Mouse (Mus musculus) testis, adult 2 months (tissue): ENCODE measurements around the gene Pex11g. TPM values are rescaled to one million over a fixed set of nuclear protein-coding genes. Genes with fewer than 3 reads are reported as not detected.

Experiments
- H3K27ac ChIP-seq: fragments of 200-500 bp; 2 replicates; pipeline ENCODE4 v1.5.1; 2012; ENCODE audit warnings: low read depth, low read length; ENCODE audit not compliant: control insufficient read depth, insufficient read depth
- H3K27me3 ChIP-seq: fragments of 200-500 bp; 2 replicates; pipeline ENCODE4 v1.6.1; 2012; ENCODE audit warnings: mild to moderate bottlenecking, low read length, moderate library complexity; ENCODE audit not compliant: control insufficient read depth, insufficient read depth
- H3K36me3 ChIP-seq: fragments of 200-500 bp; 2 replicates; pipeline ENCODE4 v1.6.1; 2012; ENCODE audit warnings: mild to moderate bottlenecking, low read length; ENCODE audit not compliant: control insufficient read depth, insufficient read depth
- H3K4me1 ChIP-seq: fragments of 200-500 bp; 2 replicates; pipeline ENCODE4 v1.6.1; 2012; ENCODE audit warnings: low read length; ENCODE audit not compliant: control insufficient read depth, insufficient read depth
- H3K4me3 ChIP-seq: fragments of 200-500 bp; 2 replicates; pipeline ENCODE4 v1.5.1; 2012; ENCODE audit warnings: low read depth, mild to moderate bottlenecking, low read length, moderate library complexity, mixed read lengths; ENCODE audit not compliant: control insufficient read depth
- CTCF ChIP-seq: fragments of 200-500 bp; IDR thresholded peaks from 2 replicates; pipeline ENCODE4 v1.5.1; 2012; ENCODE audit warnings: low read depth, mild to moderate bottlenecking, inconsistent platforms, low read length, moderate library complexity; ENCODE audit not compliant: control insufficient read depth, insufficient read depth, insufficient replicate concordance
- POLR2A ChIP-seq: fragments of 200-500 bp; IDR thresholded peaks from 2 replicates; pipeline ENCODE4 v1.6.1; 2012; ENCODE audit warnings: low read depth, mild to moderate bottlenecking, inconsistent platforms, low read length, moderate library complexity; ENCODE audit not compliant: control insufficient read depth
- polyA plus RNA-seq: library from polyadenylated mRNA; depleted of rRNA; stranded (reverse); fragments of >200 nt; gene quantifications from 2 replicates; pipeline ENCODE4 v1.2.3, GENCODE M21; 2012

Pex11g gene
- polyA plus RNA-seq, 1 experiment, result 47.9 TPM

DNA sequence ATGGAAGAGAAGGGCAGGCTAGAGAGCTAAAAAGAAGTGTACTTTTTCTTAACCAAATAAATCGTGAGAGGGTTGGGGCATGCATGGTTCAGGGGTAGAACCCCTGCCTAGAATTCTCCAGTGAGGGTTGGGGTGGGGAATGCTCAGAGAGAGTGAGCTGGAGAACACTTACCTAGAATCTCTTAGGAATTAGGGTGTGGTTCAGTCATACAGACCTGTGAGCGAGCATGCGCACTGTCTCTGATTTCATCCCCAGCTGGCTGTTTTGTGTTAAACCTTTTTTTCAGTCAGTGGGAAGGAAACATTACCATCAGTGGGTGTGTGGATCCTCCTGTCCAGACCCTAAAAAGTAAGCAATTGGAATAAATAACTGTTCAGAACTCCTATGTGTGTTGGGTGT is 41.3 kb downstream of the Pex11g start:
- H3K27me3 ChIP-seq, result no peaks in the 10 kb centered on the region
- H3K36me3 ChIP-seq, result no peaks in the 10 kb centered on the region
- TF ChIP-seq CTCF, result no peak
- no peak for TF ChIP-seq POLR2A
- H3K4me3 ChIP-seq, result no peak overlapping the region
- no peak overlapping the region for H3K27ac ChIP-seq
- no peaks in the 10 kb centered on the region for H3K4me1 ChIP-seq

DNA sequence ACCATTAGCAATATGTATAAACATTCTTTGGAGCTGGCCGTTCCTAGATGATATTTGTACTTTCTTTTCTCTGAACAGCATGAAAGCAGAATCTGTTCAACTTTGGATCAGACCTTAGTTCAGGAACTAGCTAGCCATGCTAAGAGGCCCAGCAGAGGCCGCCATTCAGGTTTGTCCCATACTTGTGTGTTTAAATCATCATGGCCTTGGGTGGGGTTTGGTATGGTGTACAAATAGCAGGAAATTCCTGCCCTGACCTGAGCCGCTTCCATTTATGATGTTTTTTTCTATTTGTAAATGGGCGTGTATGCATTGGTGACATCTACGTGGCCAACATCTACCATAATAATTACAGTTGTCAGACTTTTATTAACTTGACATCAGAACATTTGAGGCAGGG is 42.3 kb downstream of the Pex11g start:
- no peak for TF ChIP-seq POLR2A
- no peak for TF ChIP-seq CTCF
- Histone ChIP-seq H3K27me3 (no peaks in the 10 kb centered on the region), H3K4me1 (no peaks in the 10 kb centered on the region), H3K36me3 (no peaks in the 10 kb centered on the region), H3K27ac (no peak overlapping the region), H3K4me3 (no peak overlapping the region)

DNA sequence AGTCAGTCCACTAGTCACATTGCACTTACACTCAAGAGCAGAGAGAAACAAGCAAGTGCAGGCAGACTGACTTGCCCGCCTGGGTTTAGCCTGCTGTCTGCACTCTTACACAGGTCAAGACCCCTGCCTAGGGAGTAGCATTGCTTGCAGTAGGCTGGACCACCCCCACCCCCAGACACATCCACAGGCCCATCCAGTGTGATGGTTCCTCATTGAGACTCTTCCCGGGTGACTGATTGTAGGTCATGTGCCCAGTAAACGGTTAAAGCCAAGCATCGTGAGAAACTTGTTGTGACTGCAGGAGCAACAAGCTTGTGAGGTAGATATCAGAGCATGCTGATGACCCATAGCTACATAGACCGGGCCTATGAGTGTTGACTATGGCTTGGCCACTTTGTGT is 46.0 kb downstream of the Pex11g start:
- no peaks in the 10 kb centered on the region for H3K27me3 ChIP-seq
- no peak overlapping the region for H3K4me3 ChIP-seq
- H3K4me1 ChIP-seq, result no peaks in the 10 kb centered on the region
- no peaks in the 10 kb centered on the region for H3K36me3 ChIP-seq
- TF ChIP-seq POLR2A, result no peak
- TF ChIP-seq CTCF, result no peak
- no peak overlapping the region for H3K27ac ChIP-seq

DNA sequence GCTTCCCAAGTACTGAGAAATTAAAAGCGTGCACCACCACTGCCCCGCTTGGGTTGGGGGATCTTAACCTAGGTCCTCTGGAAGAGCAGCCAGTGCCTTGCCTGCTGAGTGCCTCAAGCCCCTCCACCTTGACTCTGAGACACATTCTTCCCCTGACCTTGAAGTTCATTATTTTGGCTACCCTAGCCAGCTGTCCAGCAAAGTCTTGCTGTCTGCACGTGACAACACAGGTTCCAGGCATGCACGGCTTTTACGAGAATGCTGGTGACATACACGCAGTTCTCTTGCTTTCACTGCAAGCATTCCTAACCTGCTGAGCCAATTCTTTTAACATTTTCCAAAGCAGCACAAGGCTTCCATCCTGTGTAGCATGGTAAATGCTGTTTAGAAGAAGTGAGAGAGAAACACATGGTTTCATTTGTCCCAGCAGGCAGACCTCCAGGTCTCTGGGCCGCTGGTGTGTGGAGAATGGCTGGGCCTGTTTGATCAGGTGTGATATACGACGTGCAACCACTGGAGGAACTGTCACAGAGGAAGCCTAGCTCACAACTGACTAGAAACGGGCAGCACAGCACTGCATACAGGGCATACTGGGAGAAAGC is 47.3 kb downstream of the Pex11g start:
- Histone ChIP-seq H3K4me1 (no peaks in the 10 kb centered on the region), H3K27ac (no peak overlapping the region; the same call in 1 of the 2 replicates), H3K27me3 (no peaks in the 10 kb centered on the region), H3K36me3 (no peaks in the 10 kb centered on the region), H3K4me3 (no peak overlapping the region)
- TF ChIP-seq POLR2A (no peak), CTCF (no peak)

DNA sequence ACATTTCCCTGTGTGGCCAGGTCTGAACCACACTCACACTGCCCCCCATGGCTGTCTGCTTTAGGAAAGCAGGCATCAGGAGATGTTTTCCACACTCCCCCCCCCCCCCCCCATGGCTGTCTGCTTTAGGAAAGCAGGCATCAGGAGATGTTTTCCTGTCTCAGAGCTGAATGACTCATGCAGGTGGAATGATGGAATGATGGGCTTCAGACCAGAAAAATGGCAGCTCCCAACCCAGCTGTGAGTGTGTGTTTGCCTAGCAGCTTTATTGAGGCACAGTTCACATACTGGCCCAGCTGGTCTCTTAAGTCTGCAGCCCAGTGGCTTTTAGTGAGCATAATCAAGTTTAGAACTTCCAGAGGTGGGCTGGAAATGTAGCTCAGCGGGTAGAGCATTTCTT is 49.4 kb downstream of the Pex11g start:
- no peak for TF ChIP-seq POLR2A
- TF ChIP-seq CTCF, result no peak
- Histone ChIP-seq H3K36me3 (no peaks in the 10 kb centered on the region), H3K4me3 (no peak overlapping the region), H3K4me1 (no peaks in the 10 kb centered on the region), H3K27ac (no peak overlapping the region), H3K27me3 (no peaks in the 10 kb centered on the region)

DNA sequence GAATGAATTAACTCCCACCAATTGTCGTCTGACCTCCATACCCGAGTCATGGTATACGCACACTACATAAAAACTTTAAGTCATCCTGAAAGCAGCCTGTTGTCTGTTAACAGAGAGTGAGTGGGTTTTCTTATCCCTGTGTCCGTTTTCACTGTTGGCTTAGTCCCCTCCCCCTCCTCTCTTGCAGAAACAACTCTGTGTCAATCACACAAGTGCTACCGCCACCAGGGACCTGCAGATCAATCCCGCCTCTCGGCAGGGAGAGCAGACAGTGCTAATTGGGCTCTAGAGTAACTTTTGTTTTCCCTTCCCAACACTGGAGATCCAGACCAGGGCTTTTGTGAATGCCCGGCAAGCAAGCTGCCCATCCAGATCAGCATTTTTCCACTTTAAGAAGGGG is 50.0 kb downstream of the Pex11g start:
- H3K36me3 ChIP-seq, result no peaks in the 10 kb centered on the region
- TF ChIP-seq CTCF (no peak), POLR2A (no peak)
- H3K4me1 ChIP-seq, result no peaks in the 10 kb centered on the region
- no peak overlapping the region for H3K4me3 ChIP-seq
- no peak overlapping the region for H3K27ac ChIP-seq
- H3K27me3 ChIP-seq, result no peaks in the 10 kb centered on the region

DNA sequence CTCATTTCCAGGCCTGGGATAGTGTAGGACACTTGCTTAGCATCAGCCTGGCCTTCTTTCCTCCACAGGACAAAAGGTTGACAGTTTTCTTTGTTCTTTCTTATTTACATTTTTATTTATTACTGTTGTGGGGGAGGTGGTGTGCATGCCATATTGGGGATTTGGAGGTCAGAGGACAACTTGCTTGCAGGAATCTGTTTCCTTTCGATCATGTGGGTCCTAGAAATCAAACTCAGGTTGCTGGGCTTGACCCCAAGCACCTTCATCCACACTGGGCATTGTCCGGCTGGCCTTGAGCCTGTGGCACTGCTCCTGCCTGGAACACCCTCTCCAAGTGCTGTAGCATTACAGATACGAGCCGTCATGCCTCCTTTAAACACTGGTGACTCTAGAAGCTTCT is 50.6 kb downstream of the Pex11g start:
- no peaks in the 10 kb centered on the region for H3K36me3 ChIP-seq
- H3K27ac ChIP-seq, result no peak overlapping the region
- no peak overlapping the region for H3K4me3 ChIP-seq
- no peaks in the 10 kb centered on the region for H3K27me3 ChIP-seq
- no peaks in the 10 kb centered on the region for H3K4me1 ChIP-seq
- TF ChIP-seq POLR2A (no peak), CTCF (no peak)

DNA sequence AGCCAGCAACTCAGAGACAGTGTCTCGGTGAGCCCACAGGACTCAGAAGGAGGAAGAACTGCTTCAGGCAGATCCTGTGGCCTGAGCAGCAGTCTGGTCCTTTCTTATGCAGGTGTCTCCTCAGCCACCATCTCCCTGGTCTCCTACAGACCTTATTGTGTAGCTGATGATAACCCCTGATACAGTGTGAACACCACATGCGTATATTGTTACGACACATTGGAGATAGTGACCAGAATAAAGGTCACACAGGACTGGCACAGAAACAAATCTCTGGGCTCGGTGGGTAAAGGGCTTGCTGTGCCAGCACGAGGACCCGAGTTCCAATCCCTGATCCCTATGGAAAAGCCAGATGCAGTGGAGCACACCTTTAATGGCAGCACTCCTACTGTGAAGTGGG is 51.8 kb downstream of the Pex11g start:
- no peaks in the 10 kb centered on the region for H3K27me3 ChIP-seq
- TF ChIP-seq CTCF (no peak), POLR2A (no peak; the same call in 1 of the 2 replicates)
- no peak overlapping the region for H3K4me3 ChIP-seq
- H3K27ac ChIP-seq, result no peak overlapping the region
- H3K4me1 ChIP-seq, result peaks cover 5% of the 10 kb centered on the region; the same call in 1 of the 2 replicates
- H3K36me3 ChIP-seq, result no peaks in the 10 kb centered on the region
